Mouse (Mus musculus) E14TG2a.4 (cell line): Measurements from ENCODE around the gene Idh3a.

Experiments
- H3K27me3 ChIP-seq: 2 replicates; pipeline ENCODE4 v1.6.1; 2014; ENCODE audit warnings: low read length, control low read depth; ENCODE audit not compliant: insufficient read depth
- H3K36me3 ChIP-seq: 2 replicates; pipeline ENCODE4 v1.6.1; 2014; ENCODE audit warnings: low read length, control low read depth; ENCODE audit not compliant: insufficient read depth
- H3K4me1 ChIP-seq: replicated peaks from 2 replicates; pipeline ENCODE4 v1.6.1; 2014; ENCODE audit warnings: low read depth, low read length, control low read depth
- H3K4me3 ChIP-seq: replicated peaks from 2 replicates; pipeline ENCODE4 v1.5.1; 2014; ENCODE audit warnings: mild to moderate bottlenecking, low read length
- H3K9me3 ChIP-seq: 2 replicates; pipeline ENCODE4 v1.6.1; 2014; ENCODE audit warnings: low read length, control low read depth
- CTCF ChIP-seq: conservative IDR thresholded peaks from 2 replicates; pipeline ENCODE4 v1.5.1; 2014; ENCODE audit warnings: low read length
- NANOG ChIP-seq: IDR thresholded peaks from 2 replicates; pipeline ENCODE4 v1.6.1; 2014; ENCODE audit warnings: borderline replicate concordance, low read length, mixed read lengths
- POU5F1 ChIP-seq: IDR thresholded peaks from 2 replicates; pipeline ENCODE4 v1.6.1; 2014; ENCODE audit warnings: low read length, borderline replicate concordance

Idh3a gene

GRCm38 (mm10) chr9:54647456-54647855 lies 61.3 kb downstream of the Idh3a start:
- Histone ChIP-seq H3K4me3 (no peak overlapping the region), H3K4me1 (no peaks in the 10 kb centered on the region; the same call in 1 of the 2 replicates), H3K27me3 (peaks cover 12% of the 10 kb centered on the region), H3K9me3 (no peaks in the 10 kb centered on the region), H3K36me3 (no peaks in the 10 kb centered on the region)
- TF ChIP-seq NANOG (no peak), CTCF (no peak), POU5F1 (no peak)

GRCm38 (mm10) chr9:54649360-54649759 lies 63.2 kb downstream of the Idh3a start:
- no peaks in the 10 kb centered on the region for H3K36me3 ChIP-seq
- H3K4me3 ChIP-seq, result no peak overlapping the region
- no peak for TF ChIP-seq NANOG
- TF ChIP-seq CTCF, result no peak
- no peak for TF ChIP-seq POU5F1
- H3K27me3 ChIP-seq, result peaks cover 12% of the 10 kb centered on the region
- no peaks in the 10 kb centered on the region for H3K4me1 ChIP-seq
- H3K9me3 ChIP-seq, result no peaks in the 10 kb centered on the region

DNA sequence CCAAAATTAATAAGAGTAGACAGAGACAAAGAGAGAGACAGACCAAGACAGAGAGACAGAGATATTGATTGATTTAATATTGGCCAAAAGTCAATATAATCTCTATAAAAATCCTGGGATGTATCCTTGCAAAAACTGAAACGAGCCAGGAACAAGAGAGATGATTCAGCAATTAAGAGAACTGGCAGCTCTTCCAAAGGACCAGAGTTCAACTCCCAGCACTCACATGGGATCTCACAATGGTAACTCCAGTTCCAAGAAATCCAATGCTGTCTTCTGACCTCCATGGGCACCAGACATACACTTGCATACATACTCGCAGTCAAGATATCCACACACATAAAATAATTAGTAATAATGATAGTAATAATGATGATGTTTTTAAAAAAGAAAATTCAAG lies 66.6 kb downstream of the Idh3a start:
- no peaks in the 10 kb centered on the region for H3K4me1 ChIP-seq
- no peak for TF ChIP-seq POU5F1
- no peak for TF ChIP-seq CTCF
- TF ChIP-seq NANOG, result no peak
- H3K4me3 ChIP-seq, result no peak overlapping the region
- H3K27me3 ChIP-seq, result peaks cover 3% of the 10 kb centered on the region; the same call in 1 of the 2 replicates
- no peaks in the 10 kb centered on the region for H3K36me3 ChIP-seq
- H3K9me3 ChIP-seq, result no peaks in the 10 kb centered on the region
